Mouse (Mus musculus) stomach, postnatal 0 days (tissue): ENCODE measurements around the gene Cab39. TPM values are rescaled to one million over a fixed set of nuclear protein-coding genes. Genes with fewer than 3 reads are reported as not detected.

Source experiments
- ATAC-seq: fragments of 200-750 bp; cut with Nextera tagmentation; 2 replicates; pipeline ENCODE4 v1.8.0; 2017; ENCODE audit not compliant: low FRiP score, low TSS enrichment
- DNase-seq: peaks from one replicate; pipeline ENCODE4 v3.0.0-alpha.2; 2016; ENCODE audit warnings: low spot score
- H3K27ac ChIP-seq: fragments of 300-500 bp; sonication (generic); replicated peaks from 2 replicates; pipeline ENCODE4 v1.5.1; 2014; ENCODE audit warnings: mild to moderate bottlenecking, control low read depth
- H3K27me3 ChIP-seq: fragments of 300-500 bp; sonication (generic); 2 replicates; pipeline ENCODE4 v1.6.1; 2014; ENCODE audit warnings: low read length; ENCODE audit not compliant: control insufficient read depth, insufficient read depth
- H3K36me3 ChIP-seq: fragments of 300-500 bp; sonication (generic); 2 replicates; pipeline ENCODE4 v1.6.1; 2014; ENCODE audit warnings: low read length, mixed read lengths; ENCODE audit not compliant: control insufficient read depth, insufficient read depth
- H3K4me1 ChIP-seq: fragments of 300-500 bp; sonication (generic); replicated peaks from 2 replicates; pipeline ENCODE4 v1.6.1; 2014; ENCODE audit warnings: antibody characterized with exemption; ENCODE audit not compliant: control insufficient read depth, insufficient read depth
- H3K4me2 ChIP-seq: fragments of 300-500 bp; sonication (generic); replicated peaks from 2 replicates; pipeline ENCODE4 v1.6.1; 2014; ENCODE audit warnings: low read depth, mild to moderate bottlenecking, control low read depth, moderate library complexity
- H3K4me3 ChIP-seq: fragments of 300-500 bp; sonication (generic); 2 replicates; pipeline ENCODE4 v1.5.1; 2014; ENCODE audit warnings: low read depth, low read length, control low read depth
- H3K9ac ChIP-seq: fragments of 300-500 bp; sonication (generic); 2 replicates; pipeline ENCODE4 v1.6.1; 2014; ENCODE audit warnings: mild to moderate bottlenecking, low read length, control low read depth, mixed read lengths
- H3K9me3 ChIP-seq: fragments of 300-500 bp; sonication (generic); 2 replicates; pipeline ENCODE4 v1.6.1; 2016; ENCODE audit warnings: low read length; ENCODE audit not compliant: control insufficient read depth
- CTCF ChIP-seq: IDR thresholded peaks from 2 replicates; pipeline ENCODE4 v1.5.1; 2016; ENCODE audit warnings: antibody characterized with exemption, low read depth, mild to moderate bottlenecking, moderate library complexity
- EP300 ChIP-seq: optimal IDR thresholded peaks from 2 replicates; pipeline ENCODE3; 2016; ENCODE audit warnings: antibody characterized with exemption
- WGBS: fragments of 180-500 bp; shearing (Covaris S2); extraction: QIAGEN DNeasy Blood & Tissue Kit; methylation state at CpG from one replicate; pipeline ENCODE4 v1.1.7; 2014; 5-methylcytosine and 5-hydroxymethylcytosine counted together
- polyA plus RNA-seq: library from polyadenylated mRNA; unstranded; fragments of >200 nt; fragmentation: Nextera tagmentation; extraction: Ambion mirVana; gene quantifications from 2 replicates; pipeline ENCODE4 v1.2.1, GENCODE M21; 2015

The Cab39 gene
- polyA plus RNA-seq, 1 experiment from 2014 or later: 29.0 TPM

GRCm38 (mm10) chr1:85842251-85842650, 49.0 kb downstream of the Cab39 start:
- TF ChIP-seq CTCF: peak; percentile 78
- TF ChIP-seq EP300: no peak
- H3K4me1 ChIP-seq: peaks cover 2% of the 10 kb centered on the region
- no peak overlapping the region for H3K9ac ChIP-seq
- H3K27ac ChIP-seq: no peak overlapping the region
- H3K36me3 ChIP-seq: peaks cover 11% of the 10 kb centered on the region
- no peaks in the 10 kb centered on the region for H3K27me3 ChIP-seq
- DNase-seq: no peak
- no peak for ATAC-seq
- no peak overlapping the region for H3K4me2 ChIP-seq
- H3K9me3 ChIP-seq: no peaks in the 10 kb centered on the region
- H3K4me3 ChIP-seq: no peak overlapping the region

GRCm38 (mm10) chr1:85843291-85843863, 50.1 kb downstream of the Cab39 start:
- Histone ChIP-seq H3K4me1 (no peaks in the 10 kb centered on the region; the same call in 1 of the 2 replicates), H3K4me3 (no peak overlapping the region), H3K9me3 (no peaks in the 10 kb centered on the region), H3K36me3 (peaks cover 15% of the 10 kb centered on the region), H3K27me3 (no peaks in the 10 kb centered on the region), H3K27ac (no peak overlapping the region), H3K4me2 (no peak overlapping the region), H3K9ac (no peak overlapping the region)
- DNase-seq: no peak
- TF ChIP-seq CTCF (no peak), EP300 (no peak)
- ATAC-seq: no peak
- WGBS: 95% methylated on average over 4 of the region's 4 CpGs

GRCm38 (mm10) chr1:85844981-85845380, 51.7 kb downstream of the Cab39 start:
- Histone ChIP-seq H3K9me3 (no peaks in the 10 kb centered on the region), H3K4me2 (no peak overlapping the region), H3K4me1 (no peaks in the 10 kb centered on the region), H3K27me3 (no peaks in the 10 kb centered on the region), H3K9ac (no peak overlapping the region), H3K27ac (no peak overlapping the region), H3K4me3 (no peak overlapping the region), H3K36me3 (peaks cover 24% of the 10 kb centered on the region)
- TF ChIP-seq CTCF: no peak
- no peak for TF ChIP-seq EP300
- 81% methylated on average over 6 of the region's 6 CpGs for WGBS
- ATAC-seq: no peak
- no peak for DNase-seq

- Histone ChIP-seq H3K4me2 (no peak overlapping the region), H3K4me3 (no peak overlapping the region), H3K9ac (no peak overlapping the region), H3K36me3 (peaks cover 24% of the 10 kb centered on the region), H3K4me1 (no peaks in the 10 kb centered on the region), H3K27me3 (no peaks in the 10 kb centered on the region), H3K27ac (no peak overlapping the region), H3K9me3 (no peaks in the 10 kb centered on the region)
- TF ChIP-seq EP300: no peak
- TF ChIP-seq CTCF: no peak
- 64% methylated on average over 3 of the region's 3 CpGs for WGBS
- DNase-seq (no peak), ATAC-seq (peak; percentile 52; the same call in 1 of the 2 replicates)
These were observed 52.2 kb downstream of the Cab39 start for GRCm38 (mm10) chr1:85845476-85845875.

- Histone ChIP-seq H3K9me3 (no peaks in the 10 kb centered on the region), H3K27me3 (no peaks in the 10 kb centered on the region), H3K27ac (no peak overlapping the region), H3K36me3 (peaks cover 24% of the 10 kb centered on the region), H3K4me3 (no peak overlapping the region), H3K4me2 (no peak overlapping the region), H3K4me1 (no peaks in the 10 kb centered on the region), H3K9ac (no peak overlapping the region)
- no peak for ATAC-seq
- TF ChIP-seq CTCF (no peak), EP300 (no peak)
- 92% methylated on average over 14 of the region's 14 CpGs for WGBS
- no peak for DNase-seq
These were observed 55.8 kb downstream of the Cab39 start for GRCm38 (mm10) chr1:85849016-85849415.

- Histone ChIP-seq H3K27ac (no peak overlapping the region), H3K36me3 (peaks cover 19% of the 10 kb centered on the region), H3K4me2 (no peak overlapping the region), H3K4me1 (no peaks in the 10 kb centered on the region), H3K9me3 (no peaks in the 10 kb centered on the region), H3K27me3 (no peaks in the 10 kb centered on the region), H3K9ac (no peak overlapping the region), H3K4me3 (no peak overlapping the region)
- 90% methylated on average over 5 of the region's 5 CpGs for WGBS
- no peak for DNase-seq
- TF ChIP-seq EP300 (no peak), CTCF (no peak)
- ATAC-seq: no peak
These were observed 57.6 kb downstream of the Cab39 start for GRCm38 (mm10) chr1:85850851-85851250.
